Mouse (Mus musculus) forebrain, postnatal 0 days (tissue): ENCODE data around the gene Inca1. TPM values are rescaled to one million over a fixed set of nuclear protein-coding genes. Genes with fewer than 3 reads are reported as not detected.

Experiments used
- ATAC-seq: fragments of 200-750 bp; cut with Nextera tagmentation; 2 replicates; pipeline ENCODE4 v1.8.0; 2017; ENCODE audit warnings: mild to moderate bottlenecking, moderate library complexity
- DNase-seq: peaks from one replicate; pipeline ENCODE4 v3.0.0-alpha.2; 2015
- H3K27ac ChIP-seq: fragments of 300-500 bp; sonication (generic); 2 replicates; pipeline ENCODE4 v1.5.1; 2014; ENCODE audit warnings: low read depth, mild to moderate bottlenecking, antibody characterized with exemption, low read length, moderate library complexity, mixed read lengths
- H3K27me3 ChIP-seq: fragments of 300-500 bp; sonication (generic); 2 replicates; pipeline ENCODE4 v1.6.1; 2014; ENCODE audit warnings: mild to moderate bottlenecking, low read length, mixed read lengths; ENCODE audit not compliant: insufficient read depth
- H3K36me3 ChIP-seq: fragments of 300-500 bp; sonication (generic); 2 replicates; pipeline ENCODE4 v1.6.1; 2014; ENCODE audit warnings: mild to moderate bottlenecking, moderate library complexity; ENCODE audit not compliant: insufficient read depth
- H3K4me1 ChIP-seq: fragments of 300-500 bp; sonication (generic); 2 replicates; pipeline ENCODE4 v1.6.1; 2014; ENCODE audit warnings: antibody characterized with exemption; ENCODE audit not compliant: insufficient read depth
- H3K4me2 ChIP-seq: fragments of 300-500 bp; sonication (generic); 2 replicates; pipeline ENCODE4 v1.6.1; 2014; ENCODE audit warnings: low read depth, mild to moderate bottlenecking, moderate library complexity
- H3K4me3 ChIP-seq: fragments of 300-500 bp; sonication (generic); 2 replicates; pipeline ENCODE4 v1.5.1; 2014; ENCODE audit warnings: low read depth, low read length, mixed read lengths
- H3K9ac ChIP-seq: fragments of 300-500 bp; sonication (generic); 2 replicates; pipeline ENCODE4 v1.6.1; 2014; ENCODE audit warnings: mild to moderate bottlenecking
- H3K9me3 ChIP-seq: fragments of 300-500 bp; sonication (generic); 2 replicates; pipeline ENCODE4 v1.6.1; 2016; ENCODE audit warnings: low read length
- CTCF ChIP-seq: sonication (generic); IDR thresholded peaks from 2 replicates; pipeline ENCODE4 v1.5.1; 2016; ENCODE audit warnings: antibody characterized with exemption, control low read depth, low read depth
- WGBS: fragments of 180-500 bp; shearing (Covaris S2); extraction: QIAGEN DNeasy Blood & Tissue Kit; methylation state at CpG from one replicate; pipeline ENCODE4 v1.1.7; 2014; 5-methylcytosine and 5-hydroxymethylcytosine counted together
- polyA plus RNA-seq: library from polyadenylated mRNA; unstranded; fragments of >200 nt; fragmentation: Nextera tagmentation; extraction: Ambion mirVana; gene quantifications from 2 replicates; pipeline ENCODE4 v1.2.1, GENCODE M21; 2015
- total RNA-seq: library from RNA; depleted of rRNA; stranded (reverse); fragments of >200 nt; gene quantifications from 2 replicates; pipeline ENCODE4 v1.2.3, GENCODE M21; 2014

Inca1 gene
- total and polyA plus RNA-seq, 2 experiments from 2014 or later, result 0.62 to 2.1 TPM

DNA sequence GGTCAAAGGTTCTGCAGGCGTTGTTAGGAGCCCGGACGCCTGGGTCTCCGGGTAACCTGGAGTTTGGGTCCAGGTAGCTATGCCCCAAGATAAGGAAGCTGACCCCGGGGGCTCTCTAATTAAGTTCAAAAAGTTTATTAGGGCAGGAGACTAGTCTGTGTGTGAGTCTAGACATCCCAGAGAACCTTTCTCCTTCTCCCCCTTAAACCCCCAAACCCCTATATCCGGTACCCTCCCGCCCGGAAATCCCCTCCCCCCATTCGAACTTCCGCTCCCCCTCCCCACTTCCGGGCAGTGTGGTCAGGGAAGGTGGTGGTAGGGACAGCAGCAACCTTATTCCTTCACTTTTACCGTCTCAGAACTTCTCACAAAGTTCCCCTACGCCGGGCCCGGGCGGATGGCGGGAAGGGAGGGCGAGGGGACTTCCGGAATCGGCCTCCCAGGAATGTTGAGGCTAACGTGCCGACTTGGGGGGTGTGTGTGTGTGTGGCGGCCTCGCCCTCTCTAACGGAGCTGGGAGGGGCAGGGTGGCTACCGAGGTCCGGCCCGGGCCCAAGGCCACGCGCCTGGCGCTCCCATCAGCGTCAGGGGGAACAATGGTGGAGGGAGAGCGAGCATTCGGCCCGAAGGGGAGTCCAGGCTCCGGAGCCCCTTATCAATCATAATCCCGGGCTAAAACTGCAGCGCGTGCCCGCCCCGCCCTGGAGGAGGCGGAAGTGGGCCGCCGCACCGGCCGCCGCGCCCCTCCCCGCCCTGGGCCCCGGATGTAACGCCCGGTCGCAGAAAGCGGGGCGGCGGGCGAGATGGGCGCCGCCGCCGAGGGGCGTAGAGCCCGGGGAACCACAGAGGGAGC lies 46.4 kb downstream of the Inca1 start:
- peak; percentile 73 for ATAC-seq
- peak; percentile 68 for DNase-seq
- WGBS, result 2% methylated on average over 60 of the region's 63 CpGs

DNA sequence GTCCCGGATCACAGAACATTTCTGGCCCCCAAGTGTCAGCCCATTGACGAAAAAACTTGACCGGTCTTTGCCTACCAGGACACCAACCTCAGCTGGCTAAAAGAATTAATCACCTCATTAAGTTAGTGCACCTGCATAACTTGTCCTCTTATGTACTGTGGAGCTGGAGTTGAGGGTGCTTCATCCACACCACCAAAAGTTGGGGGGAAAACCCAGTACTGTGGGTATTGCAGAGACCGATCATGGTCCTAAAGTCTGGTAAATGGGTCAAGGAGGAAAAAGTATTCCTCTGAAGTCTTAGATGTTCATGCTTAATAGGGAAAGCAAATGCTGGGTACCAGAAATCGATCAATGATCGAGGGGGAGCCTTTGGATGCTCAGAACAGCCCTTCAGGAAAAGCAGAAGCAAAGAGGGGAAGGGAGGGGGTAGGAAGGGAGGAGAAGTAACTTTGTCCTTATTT lies 47.0 kb downstream of the Inca1 start:
- no peaks in the 10 kb centered on the region for H3K27me3 ChIP-seq
- peak overlapping the region; percentile 98 for H3K4me3 ChIP-seq
- DNase-seq, result no peak
- H3K4me1 ChIP-seq, result peaks cover 8% of the 10 kb centered on the region; the same call in 1 of the 2 replicates
- H3K4me2 ChIP-seq, result peak overlapping the region; percentile 87
- no peak for TF ChIP-seq CTCF
- peaks cover 34% of the 10 kb centered on the region for H3K36me3 ChIP-seq
- peak overlapping the region; percentile 97; the same call in 1 of the 2 replicates for H3K27ac ChIP-seq
- WGBS, result 60% methylated on average over 6 of the region's 6 CpGs
- peak overlapping the region; percentile 97; the same call in 1 of the 2 replicates for H3K9ac ChIP-seq
- no peaks in the 10 kb centered on the region for H3K9me3 ChIP-seq
- ATAC-seq, result no peak

More for the DNA sequence above, 46.4 kb downstream of the Inca1 start:
- peak overlapping the region; percentile 87 for H3K4me2 ChIP-seq
- H3K27ac ChIP-seq, result peak overlapping the region; percentile 97
- peak overlapping the region; percentile 97 for H3K9ac ChIP-seq
- peaks cover 30% of the 10 kb centered on the region for H3K36me3 ChIP-seq
- TF ChIP-seq CTCF, result 0 out of 2 replicates have a peak, but pooled peaks have one; percentile 14
- no peaks in the 10 kb centered on the region for H3K27me3 ChIP-seq
- no peaks in the 10 kb centered on the region for H3K9me3 ChIP-seq
- 0 out of 2 replicates have a peak, but pooled peaks cover 1% of the 10 kb centered on the region for H3K4me1 ChIP-seq
- H3K4me3 ChIP-seq, result peak overlapping the region; percentile 98

DNA sequence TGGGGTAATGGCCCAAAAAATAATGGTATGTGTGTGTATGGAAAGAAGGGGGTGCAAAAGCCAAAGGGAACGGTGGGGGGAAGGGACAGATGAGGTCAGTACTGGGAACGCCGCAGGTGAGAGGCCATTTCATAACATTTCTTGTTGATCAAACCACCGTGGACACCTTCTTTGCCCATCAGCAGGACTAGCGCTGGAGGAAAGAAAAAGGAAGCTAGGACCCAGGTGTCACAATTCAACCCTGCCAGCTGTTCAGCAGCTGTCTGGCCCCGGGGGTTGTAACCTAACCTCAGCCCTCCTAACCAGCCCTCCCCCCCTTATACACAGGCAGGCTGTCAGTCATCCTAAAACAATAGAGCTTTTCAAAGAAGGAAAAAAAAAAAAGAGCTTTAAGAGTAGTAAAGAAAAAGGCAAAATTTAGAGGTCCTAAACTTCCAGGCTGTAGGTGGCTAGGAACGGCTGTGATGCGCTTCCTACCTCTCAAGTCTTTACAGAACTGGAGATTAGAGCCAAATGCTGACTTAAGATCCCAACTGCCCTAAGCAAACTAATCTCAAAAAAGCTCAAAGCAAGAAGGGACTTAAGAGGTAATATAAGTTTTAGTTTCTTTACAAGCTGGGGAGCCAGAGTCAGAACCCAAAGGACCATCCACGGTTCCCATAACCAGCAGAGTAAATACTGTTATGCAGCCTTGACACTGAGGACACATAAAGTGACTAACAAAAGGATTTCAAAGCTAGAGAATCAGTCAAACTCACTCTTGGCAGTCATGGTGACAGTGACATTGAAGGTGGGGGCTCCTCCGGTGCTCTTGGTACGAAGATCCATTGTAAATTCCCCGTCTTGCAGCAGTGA lies 47.7 kb downstream of the Inca1 start:
- ATAC-seq (no peak), DNase-seq (no peak)
- H3K4me2 ChIP-seq, result peak overlapping the region; percentile 87
- no peak overlapping the region for H3K27ac ChIP-seq
- H3K36me3 ChIP-seq, result peaks cover 34% of the 10 kb centered on the region
- no peaks in the 10 kb centered on the region for H3K9me3 ChIP-seq
- peaks cover 8% of the 10 kb centered on the region; the same call in 1 of the 2 replicates for H3K4me1 ChIP-seq
- H3K27me3 ChIP-seq, result no peaks in the 10 kb centered on the region
- 0 out of 2 replicates have a peak overlapping the region, but pooled peaks have one; percentile 97 for H3K9ac ChIP-seq
- no peak overlapping the region for H3K4me3 ChIP-seq
- WGBS, result 70% methylated on average over 12 of the region's 12 CpGs
- TF ChIP-seq CTCF, result no peak

DNA sequence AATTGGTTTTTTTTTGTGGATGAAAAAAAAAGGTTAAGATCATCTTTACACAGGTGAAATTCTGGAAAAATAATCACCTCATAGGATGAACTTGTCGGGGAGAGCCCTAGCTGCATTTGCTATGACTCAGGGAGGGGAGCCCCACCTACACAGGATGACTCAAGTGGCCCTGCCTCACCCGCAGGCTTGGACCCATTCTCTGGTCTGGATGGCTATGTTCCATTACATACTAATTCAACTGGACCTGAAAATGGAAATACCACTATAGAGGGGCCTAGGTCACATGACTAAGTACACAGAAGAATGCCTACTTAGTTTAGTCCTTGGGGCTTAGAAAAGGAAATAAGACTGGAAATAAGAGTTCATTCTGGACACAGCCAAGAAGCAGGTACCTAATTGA lies 48.6 kb downstream of the Inca1 start:
- H3K27me3 ChIP-seq, result no peaks in the 10 kb centered on the region
- H3K36me3 ChIP-seq, result peaks cover 34% of the 10 kb centered on the region
- H3K4me1 ChIP-seq, result peaks cover 9% of the 10 kb centered on the region
- H3K4me3 ChIP-seq, result no peak overlapping the region
- H3K9me3 ChIP-seq, result no peaks in the 10 kb centered on the region
- no peak overlapping the region for H3K9ac ChIP-seq
- no peak for TF ChIP-seq CTCF
- WGBS, result 84% methylated on average over 2 of the region's 2 CpGs
- no peak overlapping the region for H3K4me2 ChIP-seq
- DNase-seq (no peak), ATAC-seq (no peak)
- H3K27ac ChIP-seq, result no peak overlapping the region

DNA sequence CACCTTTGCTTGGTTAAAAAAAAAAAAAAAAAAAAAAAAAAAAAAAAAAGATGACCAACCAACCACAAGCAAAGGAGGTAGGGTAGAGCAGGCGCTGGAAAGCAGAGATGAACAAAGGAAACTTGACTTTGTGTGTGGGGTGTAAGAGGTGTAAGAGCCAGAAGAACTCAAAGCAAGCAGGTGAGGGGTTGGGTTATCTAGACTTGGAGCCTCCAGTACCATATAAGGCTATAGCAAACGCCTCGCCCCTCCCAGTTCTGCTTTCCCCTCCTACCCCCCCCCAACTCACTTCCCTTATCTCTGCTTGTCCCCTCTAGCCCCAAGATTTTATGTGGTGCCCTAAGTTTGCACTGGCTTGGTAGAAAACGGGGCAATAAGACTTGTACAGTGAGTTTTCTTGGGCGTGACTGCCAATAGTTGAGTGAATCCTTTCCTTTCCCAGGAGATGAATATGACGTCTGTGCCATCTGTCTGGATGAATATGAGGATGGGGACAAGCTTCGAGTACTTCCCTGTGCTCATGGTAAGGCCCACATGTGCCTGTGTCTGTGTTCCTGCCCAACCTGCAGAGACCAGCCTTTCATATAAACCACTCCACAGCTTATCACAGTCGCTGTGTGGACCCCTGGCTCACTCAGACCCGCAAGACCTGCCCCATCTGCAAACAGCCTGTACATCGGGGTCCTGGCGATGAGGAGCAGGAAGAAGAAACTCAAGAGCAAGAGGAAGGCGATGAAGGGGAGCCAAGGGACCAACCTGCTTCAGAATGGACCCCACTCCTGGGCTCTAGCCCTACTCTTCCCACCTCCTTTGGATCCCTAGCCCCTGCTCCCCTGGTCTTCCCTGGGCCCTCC lies 49.4 kb downstream of the Inca1 start:
- TF ChIP-seq CTCF, result no peak
- DNase-seq, result no peak
- Histone ChIP-seq H3K36me3 (peaks cover 34% of the 10 kb centered on the region), H3K27me3 (no peaks in the 10 kb centered on the region), H3K4me3 (no peak overlapping the region), H3K9me3 (no peaks in the 10 kb centered on the region), H3K4me2 (no peak overlapping the region), H3K9ac (no peak overlapping the region), H3K27ac (no peak overlapping the region), H3K4me1 (peaks cover 17% of the 10 kb centered on the region)
- no peak for ATAC-seq
- WGBS, result 84% methylated on average over 12 of the region's 12 CpGs

DNA sequence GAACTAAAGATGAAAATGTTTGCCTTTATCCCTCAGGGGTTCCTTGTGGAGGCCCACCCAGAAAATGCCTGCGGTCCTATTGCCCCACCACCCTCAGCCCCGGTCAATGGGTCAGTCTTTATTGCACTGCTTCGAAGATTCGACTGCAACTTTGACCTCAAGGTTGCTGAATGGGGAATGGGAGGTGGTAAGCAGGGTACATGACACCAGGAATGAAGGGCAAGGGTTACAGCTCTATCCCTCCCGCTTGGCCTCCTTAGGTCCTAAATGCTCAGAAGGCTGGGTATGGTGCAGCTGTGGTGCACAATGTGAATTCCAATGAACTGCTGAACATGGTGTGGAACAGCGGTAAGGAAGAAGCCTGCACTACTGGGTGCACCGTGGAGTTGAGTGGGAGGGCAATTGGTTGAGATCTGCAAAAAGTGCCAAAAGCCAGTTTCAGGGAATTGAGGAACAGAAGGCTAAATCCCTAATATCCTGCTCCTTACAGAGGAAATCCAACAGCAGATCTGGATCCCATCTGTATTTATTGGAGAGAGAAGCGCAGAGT lies 50.7 kb downstream of the Inca1 start:
- Histone ChIP-seq H3K4me2 (no peak overlapping the region), H3K27me3 (no peaks in the 10 kb centered on the region), H3K4me1 (peaks cover 18% of the 10 kb centered on the region), H3K4me3 (no peak overlapping the region), H3K36me3 (peaks cover 46% of the 10 kb centered on the region), H3K9ac (no peak overlapping the region), H3K27ac (no peak overlapping the region), H3K9me3 (no peaks in the 10 kb centered on the region)
- no peak for TF ChIP-seq CTCF
- no peak for DNase-seq
- WGBS, result 89% methylated on average over 8 of the region's 8 CpGs
- ATAC-seq, result no peak
